Mouse (Mus musculus) forebrain, embryonic 10.5 days (tissue): ENCODE results near the gene Ppara. TPM values are rescaled to one million over a fixed set of nuclear protein-coding genes. Genes with fewer than 3 reads are reported as not detected.

Experiments used
- DNase-seq: peaks from one replicate; pipeline ENCODE4 v3.0.0-alpha.2; 2017; ENCODE audit warnings: low spot score; ENCODE audit errors: extremely low spot score
- H3K27ac ChIP-seq: fragments of 300-500 bp; sonication (generic); 2 replicates; pipeline ENCODE4 v1.5.1; 2016; ENCODE audit warnings: mild to moderate bottlenecking
- H3K27me3 ChIP-seq: fragments of 300-500 bp; sonication (generic); 2 replicates; pipeline ENCODE4 v1.6.1; 2016; ENCODE audit warnings: mild to moderate bottlenecking; ENCODE audit not compliant: poor library complexity, severe bottlenecking
- H3K36me3 ChIP-seq: fragments of 300-500 bp; sonication (generic); replicated peaks from 2 replicates; pipeline ENCODE4 v1.6.1; 2016; ENCODE audit warnings: mild to moderate bottlenecking, moderate library complexity
- H3K4me1 ChIP-seq: fragments of 300-500 bp; sonication (generic); 2 replicates; pipeline ENCODE4 v1.6.1; 2016
- H3K4me3 ChIP-seq: fragments of 300-500 bp; sonication (generic); 2 replicates; pipeline ENCODE4 v1.5.1; 2016; ENCODE audit warnings: mild to moderate bottlenecking, moderate library complexity
- H3K9me3 ChIP-seq: fragments of 300-500 bp; sonication (generic); 2 replicates; pipeline ENCODE4 v1.6.1; 2016; ENCODE audit warnings: mild to moderate bottlenecking, moderate library complexity
- WGBS: fragments of 180-500 bp; shearing (Covaris S2); methylation state at CpG from one replicate; pipeline ENCODE4 v1.1.7; 2016; 5-methylcytosine and 5-hydroxymethylcytosine counted together
- polyA plus RNA-seq: library from polyadenylated mRNA; unstranded; fragments of >200 nt; fragmentation: Nextera tagmentation; extraction: Ambion mirVana; gene quantifications from 2 replicates; pipeline ENCODE4 v1.2.1, GENCODE M21; 2016

Gene Ppara
- polyA plus RNA-seq, 1 experiment from 2014 or later: 0.11 TPM

GRCm38 (mm10) chr15:85735836-85736190 lies 1.0 kb downstream of the Ppara start:
- Histone ChIP-seq H3K4me3 (peak overlapping the region; percentile 77), H3K27me3 (peaks cover 97% of the 10 kb centered on the region), H3K4me1 (peaks cover 19% of the 10 kb centered on the region), H3K9me3 (no peaks in the 10 kb centered on the region), H3K36me3 (no peaks in the 10 kb centered on the region), H3K27ac (no peak overlapping the region)
- 2% methylated on average over 25 of the region's 25 CpGs for WGBS
- no peak for DNase-seq

DNA sequence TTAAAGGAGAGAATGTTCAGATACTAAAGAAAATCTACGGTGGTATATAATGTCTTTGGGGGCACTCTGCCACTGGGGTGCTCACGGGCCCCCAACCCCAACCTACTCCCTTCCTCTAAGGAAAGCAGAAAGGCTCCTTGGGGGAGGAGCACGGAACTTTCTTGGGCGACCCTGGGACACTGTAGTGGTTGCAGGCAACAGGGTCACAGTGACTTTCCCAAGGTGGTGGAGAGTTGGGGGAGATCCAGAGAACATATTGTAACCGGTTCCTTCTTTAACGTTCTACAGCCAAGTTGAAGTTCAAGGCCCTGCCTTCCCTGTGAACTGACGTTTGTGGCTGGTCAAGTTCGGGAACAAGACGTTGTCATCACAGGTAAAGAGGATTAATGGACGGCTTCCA lies 1.7 kb downstream of the Ppara start:
- Histone ChIP-seq H3K36me3 (no peaks in the 10 kb centered on the region), H3K27ac (no peak overlapping the region), H3K27me3 (peaks cover 94% of the 10 kb centered on the region), H3K4me1 (peaks cover 19% of the 10 kb centered on the region), H3K4me3 (no peak overlapping the region), H3K9me3 (no peaks in the 10 kb centered on the region)
- 61% methylated on average over 10 of the region's 10 CpGs for WGBS
- no peak for DNase-seq

GRCm38 (mm10) chr15:85738416-85738815 lies 3.6 kb downstream of the Ppara start:
- H3K9me3 ChIP-seq: no peaks in the 10 kb centered on the region
- no peak overlapping the region for H3K4me3 ChIP-seq
- H3K36me3 ChIP-seq: no peaks in the 10 kb centered on the region
- peaks cover 85% of the 10 kb centered on the region for H3K27me3 ChIP-seq
- WGBS: 83% methylated on average over 3 of the region's 3 CpGs
- peaks cover 19% of the 10 kb centered on the region for H3K4me1 ChIP-seq
- H3K27ac ChIP-seq: no peak overlapping the region
- DNase-seq: no peak

- 78% methylated on average over 5 of the region's 5 CpGs for WGBS
- peaks cover 85% of the 10 kb centered on the region for H3K27me3 ChIP-seq
- no peak for DNase-seq
Measured at GRCm38 (mm10) chr15:85738939-85739338, 4.2 kb downstream of the Ppara start.

GRCm38 (mm10) chr15:85742608-85743007 lies 7.8 kb downstream of the Ppara start:
- H3K27me3 ChIP-seq: peaks cover 57% of the 10 kb centered on the region
- H3K36me3 ChIP-seq: no peaks in the 10 kb centered on the region
- no peak for DNase-seq
- no peaks in the 10 kb centered on the region for H3K9me3 ChIP-seq
- WGBS: 88% methylated on average over 9 of the region's 9 CpGs
- H3K4me1 ChIP-seq: no peaks in the 10 kb centered on the region
- H3K4me3 ChIP-seq: no peak overlapping the region
- H3K27ac ChIP-seq: no peak overlapping the region

More at GRCm38 (mm10) chr15:85738939-85739338, 4.2 kb downstream of the Ppara start:
- Histone ChIP-seq H3K36me3 (no peaks in the 10 kb centered on the region), H3K27ac (no peak overlapping the region), H3K4me1 (peaks cover 19% of the 10 kb centered on the region), H3K9me3 (no peaks in the 10 kb centered on the region), H3K4me3 (no peak overlapping the region)

DNA sequence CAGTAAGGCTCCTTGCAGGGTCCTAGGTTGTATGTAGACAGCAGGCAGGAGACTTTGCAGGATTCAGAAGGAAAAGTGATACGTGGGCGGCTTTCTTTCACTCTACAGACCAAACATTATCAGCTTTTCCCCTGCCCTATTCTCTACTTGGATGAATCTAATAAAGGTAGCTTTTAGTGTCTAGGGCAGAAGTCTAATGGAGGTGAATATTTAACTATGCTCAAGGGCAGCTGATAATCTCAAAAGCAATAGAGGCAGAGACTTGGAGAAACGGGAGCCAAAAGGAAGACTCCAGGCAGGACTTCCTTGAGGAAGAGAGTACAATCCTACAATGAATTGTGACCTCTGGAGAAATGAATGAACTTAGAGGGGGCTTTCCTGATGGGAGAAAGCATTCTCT lies 9.2 kb downstream of the Ppara start:
- DNase-seq: no peak
- no peak overlapping the region for H3K4me3 ChIP-seq
- H3K9me3 ChIP-seq: no peaks in the 10 kb centered on the region
- peaks cover 46% of the 10 kb centered on the region for H3K27me3 ChIP-seq
- no peaks in the 10 kb centered on the region for H3K4me1 ChIP-seq
- no peaks in the 10 kb centered on the region for H3K36me3 ChIP-seq
- H3K27ac ChIP-seq: no peak overlapping the region
- 79% methylated on average over 3 of the region's 3 CpGs for WGBS

GRCm38 (mm10) chr15:85746178-85746577 lies 11.4 kb downstream of the Ppara start:
- no peak overlapping the region for H3K4me3 ChIP-seq
- no peaks in the 10 kb centered on the region for H3K9me3 ChIP-seq
- peaks cover 24% of the 10 kb centered on the region; the same call in 1 of the 2 replicates for H3K27me3 ChIP-seq
- H3K4me1 ChIP-seq: no peaks in the 10 kb centered on the region
- WGBS: 77% methylated on average over 8 of the region's 8 CpGs
- H3K36me3 ChIP-seq: no peaks in the 10 kb centered on the region
- DNase-seq: no peak
- no peak overlapping the region for H3K27ac ChIP-seq

DNA sequence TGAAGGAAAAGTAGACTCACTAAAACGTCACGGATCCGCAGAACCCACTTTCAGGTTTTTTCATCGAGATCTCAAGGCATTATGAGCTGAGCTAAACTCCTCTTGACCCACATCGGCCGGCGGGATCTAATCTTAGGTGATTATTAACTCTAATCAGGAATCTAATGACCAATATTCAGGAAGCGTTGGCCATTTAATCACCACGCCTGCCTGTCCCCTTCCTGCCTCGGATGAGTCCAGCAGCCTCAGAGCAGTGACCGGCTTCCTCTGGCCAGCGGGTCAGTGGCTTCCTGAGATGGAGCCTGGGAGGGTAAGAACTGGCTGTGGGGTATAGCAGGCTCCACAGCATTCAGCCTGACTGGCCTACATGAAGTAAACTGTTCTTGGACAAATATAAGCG lies 11.9 kb downstream of the Ppara start:
- H3K4me1 ChIP-seq: no peaks in the 10 kb centered on the region
- no peaks in the 10 kb centered on the region; the same call in 1 of the 2 replicates for H3K9me3 ChIP-seq
- H3K36me3 ChIP-seq: no peaks in the 10 kb centered on the region
- WGBS: 87% methylated on average over 13 of the region's 13 CpGs
- no peak overlapping the region for H3K4me3 ChIP-seq
- DNase-seq: no peak
- peaks cover 24% of the 10 kb centered on the region; the same call in 1 of the 2 replicates for H3K27me3 ChIP-seq
- H3K27ac ChIP-seq: no peak overlapping the region

DNA sequence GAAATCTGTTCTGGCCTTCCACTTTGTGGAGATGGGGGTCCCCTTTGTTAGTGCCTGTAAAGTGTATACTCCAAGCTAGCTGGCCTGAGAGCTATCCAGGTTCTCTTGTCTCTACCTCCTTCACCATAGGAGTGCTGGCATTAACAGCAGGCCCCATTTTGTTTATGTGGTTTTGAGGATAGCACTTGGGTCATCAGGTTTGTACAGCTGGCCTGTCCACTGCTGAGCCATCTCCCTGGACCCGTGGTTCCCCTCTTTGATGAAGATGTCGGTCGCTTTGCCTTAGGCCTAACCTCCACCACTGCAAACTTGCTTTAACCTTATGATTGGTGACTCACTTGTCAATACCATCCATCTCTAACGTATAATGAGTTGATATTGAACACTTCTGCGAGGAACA lies 13.2 kb downstream of the Ppara start:
- DNase-seq: no peak
- Histone ChIP-seq H3K4me1 (no peaks in the 10 kb centered on the region), H3K4me3 (no peak overlapping the region), H3K27ac (no peak overlapping the region), H3K9me3 (no peaks in the 10 kb centered on the region; the same call in 1 of the 2 replicates), H3K36me3 (no peaks in the 10 kb centered on the region), H3K27me3 (peaks cover 16% of the 10 kb centered on the region; the same call in 1 of the 2 replicates)
- 87% methylated on average over 5 of the region's 5 CpGs for WGBS

DNA sequence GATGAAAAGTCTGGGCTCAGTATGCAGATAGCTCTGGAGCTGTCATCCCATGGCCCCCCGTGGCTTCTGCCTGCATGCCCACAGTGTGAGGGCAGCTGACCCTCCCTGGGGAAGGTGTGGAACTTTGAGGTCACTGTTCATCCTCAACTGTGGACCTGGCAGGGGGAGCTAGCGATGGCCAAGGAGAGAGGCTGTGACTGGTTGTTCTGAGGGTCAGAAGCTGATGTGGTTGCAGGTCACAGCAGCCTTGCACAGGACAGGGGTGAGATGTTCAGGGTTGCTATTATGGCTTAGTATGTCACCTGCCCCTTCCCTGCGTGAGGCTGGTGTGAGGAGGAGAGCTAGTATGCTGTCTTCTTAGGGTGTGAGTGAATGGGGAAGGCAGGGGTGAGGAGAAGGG lies 13.7 kb downstream of the Ppara start:
- H3K27me3 ChIP-seq: peaks cover 13% of the 10 kb centered on the region; the same call in 1 of the 2 replicates
- no peak overlapping the region for H3K4me3 ChIP-seq
- no peaks in the 10 kb centered on the region for H3K4me1 ChIP-seq
- H3K36me3 ChIP-seq: no peaks in the 10 kb centered on the region
- WGBS: 75% methylated on average over 3 of the region's 3 CpGs
- H3K9me3 ChIP-seq: no peaks in the 10 kb centered on the region; the same call in 1 of the 2 replicates
- H3K27ac ChIP-seq: no peak overlapping the region
- DNase-seq: no peak

GRCm38 (mm10) chr15:85749141-85749540 lies 14.4 kb downstream of the Ppara start:
- Histone ChIP-seq H3K4me1 (no peaks in the 10 kb centered on the region), H3K27ac (no peak overlapping the region), H3K9me3 (no peaks in the 10 kb centered on the region; the same call in 1 of the 2 replicates), H3K27me3 (0 out of 2 replicates have a peak, but pooled peaks cover 8% of the 10 kb centered on the region), H3K4me3 (no peak overlapping the region), H3K36me3 (no peaks in the 10 kb centered on the region)
- 94% methylated on average over 9 of the region's 9 CpGs for WGBS
- no peak for DNase-seq

DNA sequence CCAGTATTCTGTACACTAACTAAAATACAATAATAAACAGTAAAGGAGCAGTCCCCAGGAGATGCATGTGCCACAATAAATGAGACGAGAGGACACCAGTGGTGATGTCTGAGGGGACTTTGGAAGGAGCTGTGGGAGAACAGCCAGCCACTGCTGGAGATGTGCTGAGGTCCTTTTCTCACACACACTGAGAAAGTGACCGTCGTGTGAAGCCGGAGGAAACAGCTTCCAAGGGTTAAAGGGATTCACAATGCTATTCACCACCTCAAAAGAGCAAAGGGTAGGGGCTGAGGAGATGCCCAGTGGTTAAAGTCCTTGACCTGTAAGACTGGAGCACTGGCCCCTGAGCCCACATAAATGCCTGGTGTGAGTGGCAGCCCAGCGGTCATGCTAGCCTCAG lies 15.3 kb downstream of the Ppara start:
- no peak for DNase-seq
- Histone ChIP-seq H3K27ac (no peak overlapping the region), H3K27me3 (no peaks in the 10 kb centered on the region), H3K9me3 (no peaks in the 10 kb centered on the region; the same call in 1 of the 2 replicates), H3K36me3 (no peaks in the 10 kb centered on the region), H3K4me1 (no peaks in the 10 kb centered on the region), H3K4me3 (no peak overlapping the region)
- WGBS: 90% methylated on average over 5 of the region's 5 CpGs

- WGBS: 79% methylated on average over 2 of the region's 2 CpGs
- Histone ChIP-seq H3K9me3 (peaks cover 4% of the 10 kb centered on the region), H3K27ac (no peak overlapping the region), H3K36me3 (no peaks in the 10 kb centered on the region), H3K4me1 (no peaks in the 10 kb centered on the region), H3K4me3 (no peak overlapping the region), H3K27me3 (no peaks in the 10 kb centered on the region)
- DNase-seq: no peak
Measured at GRCm38 (mm10) chr15:85752655-85753054, 17.9 kb downstream of the Ppara start.
